Mouse (Mus musculus): ENCODE data around the gene Fam122a. TPM values are rescaled to one million over a fixed set of nuclear protein-coding genes. Genes with fewer than 3 reads are reported as not detected.

The Fam122a gene
- polyA plus RNA-seq, 1 experiment: 17.6 TPM

GRCm38 (mm10) chr19:24455249-24455960 is 21.8 kb downstream of the Fam122a start:
- no peak for TF ChIP-seq MAX (IDR thresholded peaks at IDR 0.05)
- TF ChIP-seq MYOG (IDR thresholded peaks at IDR 0.05; ENCODE audit: control insufficient read depth, extremely low read depth, insufficient read length): no peak
- no peak for TF ChIP-seq USF1 (IDR thresholded peaks at IDR 0.05; ENCODE audit: low read depth)
- TF ChIP-seq CEBPB (IDR thresholded peaks at IDR 0.05; ENCODE audit: low read depth): no peak
- no peak for TF ChIP-seq CTCF (IDR thresholded peaks at IDR 0.05; ENCODE audit: control insufficient read depth, insufficient read depth, insufficient read length)
- TF ChIP-seq FOSL1 (IDR thresholded peaks at IDR 0.05; ENCODE audit: insufficient read depth, low read length, poor library complexity, severe bottlenecking): no peak
- Histone ChIP-seq H3K4me3 (ENCODE audit: insufficient read depth, poor library complexity, severe bottlenecking) (no peak overlapping the region), H3K79me2 (ENCODE audit: control insufficient read depth, insufficient read depth) (no peaks in the 10 kb centered on the region), H3K36me3 (ENCODE audit: control insufficient read depth, insufficient read depth) (no peaks in the 10 kb centered on the region), H3K79me3 (ENCODE audit: low read depth) (no peaks in the 10 kb centered on the region), H3K27me3 (ENCODE audit: control insufficient read depth, insufficient read depth, insufficient read length) (no peaks in the 10 kb centered on the region), H3ac (ENCODE audit: control insufficient read depth, insufficient read length, low read depth) (no peak overlapping the region)

GRCm38 (mm10) chr19:24454451-24454850 is 22.7 kb downstream of the Fam122a start:
- H3K36me3 ChIP-seq (ENCODE audit: control insufficient read depth, insufficient read depth): no peaks in the 10 kb centered on the region
- no peak overlapping the region for H3K4me3 ChIP-seq (ENCODE audit: insufficient read depth, poor library complexity, severe bottlenecking)
- H3K27me3 ChIP-seq (ENCODE audit: control insufficient read depth, insufficient read depth, insufficient read length): no peaks in the 10 kb centered on the region
- TF ChIP-seq FOSL1 (IDR thresholded peaks at IDR 0.05; ENCODE audit: insufficient read depth, low read length, poor library complexity, severe bottlenecking) (no peak), USF1 (IDR thresholded peaks at IDR 0.05; ENCODE audit: low read depth) (no peak), MAX (IDR thresholded peaks at IDR 0.05) (no peak)
- no peaks in the 10 kb centered on the region for H3K79me2 ChIP-seq (ENCODE audit: control insufficient read depth, insufficient read depth)
- no peak overlapping the region for H3ac ChIP-seq (ENCODE audit: control insufficient read depth, insufficient read length, low read depth)
- no peaks in the 10 kb centered on the region for H3K79me3 ChIP-seq (ENCODE audit: low read depth)

- Histone ChIP-seq H3K79me3 (ENCODE audit: low read depth) (no peaks in the 10 kb centered on the region), H3ac (ENCODE audit: control insufficient read depth, insufficient read length, low read depth) (no peak overlapping the region), H3K27me3 (ENCODE audit: control insufficient read depth, insufficient read depth, insufficient read length) (no peaks in the 10 kb centered on the region), H3K36me3 (ENCODE audit: control insufficient read depth, insufficient read depth) (no peaks in the 10 kb centered on the region), H3K79me2 (ENCODE audit: control insufficient read depth, insufficient read depth) (no peaks in the 10 kb centered on the region), H3K4me3 (ENCODE audit: insufficient read depth, poor library complexity, severe bottlenecking) (no peak overlapping the region)
- no peak for TF ChIP-seq MYOG (IDR thresholded peaks at IDR 0.05; ENCODE audit: control insufficient read depth, extremely low read depth, insufficient read length)
- no peak for TF ChIP-seq USF1 (IDR thresholded peaks at IDR 0.05; ENCODE audit: low read depth)
- TF ChIP-seq MYOD1 (IDR thresholded peaks at IDR 0.05; ENCODE audit: control insufficient read depth, insufficient read length, low read depth): no peak
- TF ChIP-seq CTCF (IDR thresholded peaks at IDR 0.05; ENCODE audit: control insufficient read depth, insufficient read depth, insufficient read length): no peak
- TF ChIP-seq FOSL1 (IDR thresholded peaks at IDR 0.05; ENCODE audit: insufficient read depth, low read length, poor library complexity, severe bottlenecking): no peak
- TF ChIP-seq CEBPB (IDR thresholded peaks at IDR 0.05; ENCODE audit: low read depth): no peak
- no peak for TF ChIP-seq MAX (IDR thresholded peaks at IDR 0.05)
Measured at GRCm38 (mm10) chr19:24453379-24453778, 23.8 kb downstream of the Fam122a start.

GRCm38 (mm10) chr19:24452441-24452898 is 24.7 kb downstream of the Fam122a start:
- Histone ChIP-seq H3ac (ENCODE audit: control insufficient read depth, insufficient read length, low read depth) (no peak overlapping the region), H3K79me3 (ENCODE audit: low read depth) (no peaks in the 10 kb centered on the region), H3K27me3 (ENCODE audit: control insufficient read depth, insufficient read depth, insufficient read length) (no peaks in the 10 kb centered on the region), H3K36me3 (ENCODE audit: control insufficient read depth, insufficient read depth) (no peaks in the 10 kb centered on the region), H3K4me3 (ENCODE audit: insufficient read depth, poor library complexity, severe bottlenecking) (no peak overlapping the region), H3K79me2 (ENCODE audit: control insufficient read depth, insufficient read depth) (no peaks in the 10 kb centered on the region)
- TF ChIP-seq MYOG (IDR thresholded peaks at IDR 0.05; ENCODE audit: control insufficient read depth, extremely low read depth, insufficient read length): no peak
- no peak for TF ChIP-seq CEBPB (IDR thresholded peaks at IDR 0.05; ENCODE audit: low read depth)
- TF ChIP-seq CTCF (IDR thresholded peaks at IDR 0.05; ENCODE audit: control insufficient read depth, insufficient read depth, insufficient read length): no peak
- no peak for TF ChIP-seq FOSL1 (IDR thresholded peaks at IDR 0.05; ENCODE audit: insufficient read depth, low read length, poor library complexity, severe bottlenecking)
- no peak for TF ChIP-seq MYOD1 (IDR thresholded peaks at IDR 0.05; ENCODE audit: control insufficient read depth, insufficient read length, low read depth)
- TF ChIP-seq USF1 (IDR thresholded peaks at IDR 0.05; ENCODE audit: low read depth): no peak
- TF ChIP-seq MAX (IDR thresholded peaks at IDR 0.05): no peak

- H3ac ChIP-seq (ENCODE audit: control insufficient read depth, insufficient read length, low read depth): no peak overlapping the region
Measured at GRCm38 (mm10) chr19:24451626-24452025, 25.5 kb downstream of the Fam122a start.

More at GRCm38 (mm10) chr19:24451626-24452025, 25.5 kb downstream of the Fam122a start:
- H3K79me3 ChIP-seq (ENCODE audit: low read depth): no peaks in the 10 kb centered on the region
- no peaks in the 10 kb centered on the region for H3K36me3 ChIP-seq (ENCODE audit: control insufficient read depth, insufficient read depth)
- no peak for TF ChIP-seq MYOD1 (IDR thresholded peaks at IDR 0.05; ENCODE audit: control insufficient read depth, insufficient read length, low read depth)
- TF ChIP-seq USF1 (IDR thresholded peaks at IDR 0.05; ENCODE audit: low read depth): no peak
- TF ChIP-seq MYOG (IDR thresholded peaks at IDR 0.05; ENCODE audit: control insufficient read depth, extremely low read depth, insufficient read length): no peak
- TF ChIP-seq FOSL1 (IDR thresholded peaks at IDR 0.05; ENCODE audit: insufficient read depth, low read length, poor library complexity, severe bottlenecking): no peak
- TF ChIP-seq CTCF (IDR thresholded peaks at IDR 0.05; ENCODE audit: control insufficient read depth, insufficient read depth, insufficient read length): no peak
- no peak for TF ChIP-seq CEBPB (IDR thresholded peaks at IDR 0.05; ENCODE audit: low read depth)
- TF ChIP-seq MAX (IDR thresholded peaks at IDR 0.05): no peak
- no peak overlapping the region for H3K4me3 ChIP-seq (ENCODE audit: insufficient read depth, poor library complexity, severe bottlenecking)
- no peaks in the 10 kb centered on the region for H3K27me3 ChIP-seq (ENCODE audit: control insufficient read depth, insufficient read depth, insufficient read length)
- no peaks in the 10 kb centered on the region for H3K79me2 ChIP-seq (ENCODE audit: control insufficient read depth, insufficient read depth)

Data from C2C12 (cell line).